Mouse (Mus musculus) heart, embryonic 10.5 days (tissue): ENCODE data around the gene Soat1. TPM values are rescaled to one million over a fixed set of nuclear protein-coding genes. Genes with fewer than 3 reads are reported as not detected.
A peak's percentile ranks its signal among the peaks of the same experiment; 100 is the strongest.

ENCODE experiments used
- DNase-seq: peaks from one replicate; pipeline ENCODE4 v3.0.0-alpha.2; 2017; ENCODE audit warnings: low spot score
- H3K27ac ChIP-seq: fragments of 300-500 bp; sonication (generic); 2 replicates; pipeline ENCODE4 v1.5.1; 2016; ENCODE audit warnings: mild to moderate bottlenecking
- H3K27me3 ChIP-seq: fragments of 300-500 bp; sonication (generic); 2 replicates; pipeline ENCODE4 v1.6.1; 2016; ENCODE audit warnings: mild to moderate bottlenecking; ENCODE audit not compliant: poor library complexity, insufficient read depth, severe bottlenecking
- H3K36me3 ChIP-seq: fragments of 300-500 bp; sonication (generic); 2 replicates; pipeline ENCODE4 v1.6.1; 2016; ENCODE audit warnings: mild to moderate bottlenecking, moderate library complexity
- H3K4me1 ChIP-seq: fragments of 300-500 bp; sonication (generic); 2 replicates; pipeline ENCODE4 v1.6.1; 2016; ENCODE audit warnings: mild to moderate bottlenecking
- H3K4me3 ChIP-seq: fragments of 300-500 bp; sonication (generic); 2 replicates; pipeline ENCODE4 v1.5.1; 2016; ENCODE audit warnings: mild to moderate bottlenecking, moderate library complexity
- H3K9me3 ChIP-seq: fragments of 300-500 bp; sonication (generic); 2 replicates; pipeline ENCODE4 v1.6.1; 2016; ENCODE audit warnings: mild to moderate bottlenecking, moderate library complexity
- WGBS: fragments of 180-500 bp; shearing (Covaris S2); methylation state at CpG from one replicate; pipeline ENCODE4 v1.1.7; 2016; 5-methylcytosine and 5-hydroxymethylcytosine counted together
- polyA plus RNA-seq: library from polyadenylated mRNA; unstranded; fragments of >200 nt; fragmentation: Nextera tagmentation; extraction: Ambion mirVana; gene quantifications from 2 replicates; pipeline ENCODE4 v1.2.1, GENCODE M21; 2016

The Soat1 gene
- polyA plus RNA-seq, 1 experiment from 2014 or later = 60.6 TPM

- DNase-seq = no peak
- H3K4me3 ChIP-seq = no peak overlapping the region
- H3K9me3 ChIP-seq = no peaks in the 10 kb centered on the region
- no peaks in the 10 kb centered on the region for H3K36me3 ChIP-seq
- H3K27me3 ChIP-seq = no peaks in the 10 kb centered on the region
- WGBS = 51% methylated on average over 7 of the region's 7 CpGs
- no peak overlapping the region for H3K27ac ChIP-seq
- H3K4me1 ChIP-seq = peaks cover 12% of the 10 kb centered on the region
Observed at GRCm38 (mm10) chr1:156476535-156476934, 2.4 kb upstream of the Soat1 start.

GRCm38 (mm10) chr1:156476016-156476415, 1.9 kb upstream of the Soat1 start:
- Histone ChIP-seq H3K4me1 (peaks cover 13% of the 10 kb centered on the region), H3K36me3 (no peaks in the 10 kb centered on the region), H3K9me3 (no peaks in the 10 kb centered on the region), H3K4me3 (no peak overlapping the region), H3K27me3 (no peaks in the 10 kb centered on the region), H3K27ac (no peak overlapping the region)
- 40% methylated on average over 2 of the region's 2 CpGs for WGBS
- no peak for DNase-seq

DNA sequence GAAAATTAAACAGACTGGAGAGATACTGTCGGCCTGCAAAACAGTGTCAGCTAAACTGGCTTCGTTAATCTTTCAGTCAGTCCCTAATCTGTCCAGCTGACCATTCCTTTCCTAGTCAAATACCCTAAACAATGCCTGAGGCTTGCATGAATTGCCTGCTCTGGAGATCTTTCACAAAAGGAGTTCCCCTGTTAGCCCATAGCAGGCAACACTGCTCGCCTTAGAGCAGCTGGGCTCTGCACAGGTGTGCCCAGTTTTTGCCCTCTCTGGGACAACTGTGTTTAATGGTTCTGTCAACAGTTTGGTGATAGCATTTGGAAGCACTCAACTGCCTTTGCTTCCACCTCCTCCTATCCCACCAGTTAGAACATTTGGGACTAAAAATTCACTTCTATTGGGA, 723 bp upstream of the Soat1 start:
- Histone ChIP-seq H3K4me3 (no peak overlapping the region), H3K9me3 (no peaks in the 10 kb centered on the region), H3K4me1 (peaks cover 17% of the 10 kb centered on the region), H3K27ac (0 out of 2 replicates have a peak overlapping the region, but pooled peaks have one; percentile 18), H3K27me3 (no peaks in the 10 kb centered on the region), H3K36me3 (peaks cover 2% of the 10 kb centered on the region; the same call in 1 of the 2 replicates)
- WGBS = 47% methylated on average over 3 of the region's 3 CpGs
- no peak for DNase-seq

DNA sequence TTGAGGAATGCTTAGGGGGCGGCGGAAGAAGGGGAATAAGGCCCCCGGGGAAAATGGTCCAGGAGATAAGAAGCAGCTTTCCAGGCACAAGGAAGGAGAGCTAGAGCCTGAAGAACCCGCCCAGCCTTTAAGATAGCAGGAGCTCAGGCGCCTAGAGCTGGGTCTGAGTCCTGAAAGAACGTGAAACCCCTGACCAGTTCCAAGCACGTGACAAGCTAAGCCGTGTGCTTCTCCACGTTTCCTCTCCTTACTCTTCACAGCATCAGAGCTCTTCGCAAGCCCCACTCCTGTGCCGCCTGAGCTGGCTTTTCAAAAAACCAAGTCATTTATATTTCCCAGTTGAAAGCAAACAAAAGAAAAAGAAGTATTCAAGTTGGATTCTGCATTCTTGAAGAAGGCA, 1.1 kb downstream of the Soat1 start:
- H3K27ac ChIP-seq = peak overlapping the region; percentile 80
- 3% methylated on average over 11 of the region's 11 CpGs for WGBS

GRCm38 (mm10) chr1:156471955-156472354, 2.2 kb downstream of the Soat1 start:
- peak overlapping the region; percentile 32; the same call in 1 of the 2 replicates for H3K27ac ChIP-seq
- 81% methylated on average over 7 of the region's 7 CpGs for WGBS
- DNase-seq = no peak
- no peaks in the 10 kb centered on the region for H3K27me3 ChIP-seq
- 0 out of 2 replicates have a peak, but pooled peaks cover 2% of the 10 kb centered on the region for H3K9me3 ChIP-seq
- peaks cover 27% of the 10 kb centered on the region for H3K4me1 ChIP-seq
- H3K36me3 ChIP-seq = peaks cover 14% of the 10 kb centered on the region
- peak overlapping the region; percentile 92; the same call in 1 of the 2 replicates for H3K4me3 ChIP-seq

More for the DNA sequence above, 1.1 kb downstream of the Soat1 start:
- peak; percentile 89 for DNase-seq
- H3K4me3 ChIP-seq = peak overlapping the region; percentile 92
- H3K27me3 ChIP-seq = no peaks in the 10 kb centered on the region
- H3K4me1 ChIP-seq = peaks cover 23% of the 10 kb centered on the region
- H3K9me3 ChIP-seq = 0 out of 2 replicates have a peak, but pooled peaks cover 2% of the 10 kb centered on the region
- peaks cover 12% of the 10 kb centered on the region for H3K36me3 ChIP-seq

GRCm38 (mm10) chr1:156471071-156471470, 3.1 kb downstream of the Soat1 start:
- no peak overlapping the region for H3K27ac ChIP-seq
- H3K9me3 ChIP-seq = 0 out of 2 replicates have a peak, but pooled peaks cover 2% of the 10 kb centered on the region
- H3K4me3 ChIP-seq = no peak overlapping the region
- H3K27me3 ChIP-seq = no peaks in the 10 kb centered on the region
- peaks cover 23% of the 10 kb centered on the region for H3K36me3 ChIP-seq
- WGBS = 77% methylated on average over 3 of the region's 3 CpGs
- DNase-seq = no peak
- peaks cover 27% of the 10 kb centered on the region for H3K4me1 ChIP-seq

- Histone ChIP-seq H3K4me1 (peaks cover 27% of the 10 kb centered on the region), H3K27ac (no peak overlapping the region), H3K4me3 (no peak overlapping the region), H3K36me3 (peaks cover 28% of the 10 kb centered on the region), H3K27me3 (no peaks in the 10 kb centered on the region), H3K9me3 (0 out of 2 replicates have a peak, but pooled peaks cover 2% of the 10 kb centered on the region)
- 60% methylated on average over 7 of the region's 7 CpGs for WGBS
- DNase-seq = no peak
Observed at GRCm38 (mm10) chr1:156470557-156470956, 3.6 kb downstream of the Soat1 start.

GRCm38 (mm10) chr1:156468576-156468975, 5.6 kb downstream of the Soat1 start:
- WGBS = 71% methylated on average over 3 of the region's 3 CpGs
- Histone ChIP-seq H3K9me3 (0 out of 2 replicates have a peak, but pooled peaks cover 2% of the 10 kb centered on the region), H3K4me1 (peaks cover 24% of the 10 kb centered on the region), H3K27ac (no peak overlapping the region), H3K4me3 (no peak overlapping the region), H3K36me3 (peaks cover 40% of the 10 kb centered on the region), H3K27me3 (no peaks in the 10 kb centered on the region)
- no peak for DNase-seq

DNA sequence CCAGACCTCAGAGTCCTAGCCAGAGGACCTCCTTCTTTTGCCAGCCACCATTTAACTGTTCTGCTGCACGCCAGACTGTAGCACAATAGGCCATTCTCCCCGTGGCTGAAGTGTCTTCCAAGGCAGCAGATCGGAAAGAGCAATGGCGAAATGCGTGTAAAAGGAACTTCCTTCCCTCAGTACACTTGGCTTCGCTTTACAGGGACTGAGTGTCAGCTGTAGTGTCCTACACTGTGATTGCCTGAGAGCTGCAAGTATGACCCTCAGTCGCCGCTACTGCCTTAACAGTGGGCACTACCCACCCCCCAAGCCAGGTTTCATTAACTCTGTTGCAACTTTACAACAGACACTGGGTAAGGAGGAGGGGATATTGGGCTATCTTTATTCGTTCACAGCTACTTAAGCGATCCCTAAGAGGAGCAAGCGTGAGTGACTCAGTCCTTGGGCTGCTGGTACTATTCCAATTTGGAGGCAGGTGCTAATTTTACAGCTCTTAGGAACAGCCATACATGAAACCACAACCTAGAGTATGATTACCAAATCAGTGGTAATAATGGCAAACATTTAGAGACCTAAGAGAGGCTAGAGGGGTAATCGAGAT, 6.4 kb downstream of the Soat1 start:
- Histone ChIP-seq H3K27ac (no peak overlapping the region), H3K9me3 (0 out of 2 replicates have a peak, but pooled peaks cover 2% of the 10 kb centered on the region), H3K36me3 (peaks cover 44% of the 10 kb centered on the region), H3K4me3 (no peak overlapping the region), H3K27me3 (no peaks in the 10 kb centered on the region), H3K4me1 (peaks cover 22% of the 10 kb centered on the region)
- 82% methylated on average over 12 of the region's 12 CpGs for WGBS
- DNase-seq = no peak

DNA sequence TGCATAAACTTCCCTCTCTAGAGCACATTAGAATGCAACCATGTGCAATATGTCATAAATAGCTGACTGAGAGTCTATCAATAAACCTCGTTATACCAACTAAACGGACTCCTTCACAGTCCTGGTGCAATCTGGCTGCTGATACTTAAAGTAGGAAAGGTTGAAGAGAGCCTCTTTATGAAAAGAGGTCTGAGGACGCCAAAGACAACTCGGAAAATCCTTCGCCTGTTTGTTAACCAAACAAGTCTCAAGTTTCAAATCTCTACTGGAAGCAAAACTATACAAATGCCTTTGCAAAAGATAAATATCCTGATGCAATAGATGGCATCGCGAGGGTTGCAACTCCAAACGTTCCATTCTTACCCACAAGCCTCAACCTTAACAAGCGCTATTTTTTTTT, 9.2 kb downstream of the Soat1 start:
- WGBS = 84% methylated on average over 9 of the region's 9 CpGs
- H3K4me3 ChIP-seq = no peak overlapping the region
- 0 out of 2 replicates have a peak, but pooled peaks cover 2% of the 10 kb centered on the region for H3K9me3 ChIP-seq
- no peak overlapping the region for H3K27ac ChIP-seq
- peaks cover 20% of the 10 kb centered on the region for H3K4me1 ChIP-seq
- peaks cover 43% of the 10 kb centered on the region for H3K36me3 ChIP-seq
- no peak for DNase-seq
- H3K27me3 ChIP-seq = no peaks in the 10 kb centered on the region

DNA sequence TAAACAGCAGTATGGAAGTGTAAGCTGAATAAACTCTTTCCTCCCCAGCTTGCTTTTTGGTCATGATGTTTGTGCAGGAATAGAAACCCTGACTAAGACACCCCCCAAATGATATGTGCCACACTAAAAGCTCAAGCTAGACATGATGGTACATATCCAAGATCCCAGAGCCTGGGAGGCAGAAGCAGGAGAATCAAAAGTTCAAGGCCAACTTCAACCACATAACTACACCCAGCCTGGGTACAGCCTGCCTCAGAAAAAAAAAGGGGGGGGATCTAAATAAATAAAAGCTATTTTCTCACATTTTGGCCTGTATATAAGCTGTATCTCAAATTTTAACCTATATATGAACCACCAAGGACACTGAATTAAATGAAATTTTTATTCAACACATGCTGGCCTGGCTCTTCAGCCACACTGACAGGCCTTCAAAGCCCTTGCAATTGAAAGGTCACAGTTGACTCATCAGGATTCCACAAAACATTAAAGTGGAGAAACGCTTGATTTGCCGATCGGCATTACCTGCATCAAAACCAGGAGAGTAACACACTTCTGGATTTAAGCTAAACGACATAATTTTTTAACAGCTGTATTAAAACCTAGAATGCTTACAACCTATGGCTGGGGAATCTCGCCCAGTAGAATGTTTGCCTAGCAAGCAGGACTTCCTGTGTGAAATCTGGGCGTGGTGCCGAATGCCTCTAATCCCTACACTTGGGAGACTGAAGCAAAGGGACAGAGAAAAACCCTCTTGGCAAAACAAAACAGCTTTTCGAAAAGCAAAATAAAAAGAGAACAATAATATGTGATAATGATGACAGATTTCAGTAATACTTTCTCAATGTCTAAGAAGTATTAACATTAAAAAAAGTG, 9.9 kb downstream of the Soat1 start:
- no peak overlapping the region for H3K4me3 ChIP-seq
- peaks cover 36% of the 10 kb centered on the region for H3K36me3 ChIP-seq
- H3K27ac ChIP-seq = no peak overlapping the region
- peaks cover 27% of the 10 kb centered on the region for H3K4me1 ChIP-seq
- no peaks in the 10 kb centered on the region for H3K9me3 ChIP-seq
- DNase-seq = no peak
- H3K27me3 ChIP-seq = no peaks in the 10 kb centered on the region
- WGBS = 83% methylated on average over 8 of the region's 8 CpGs

DNA sequence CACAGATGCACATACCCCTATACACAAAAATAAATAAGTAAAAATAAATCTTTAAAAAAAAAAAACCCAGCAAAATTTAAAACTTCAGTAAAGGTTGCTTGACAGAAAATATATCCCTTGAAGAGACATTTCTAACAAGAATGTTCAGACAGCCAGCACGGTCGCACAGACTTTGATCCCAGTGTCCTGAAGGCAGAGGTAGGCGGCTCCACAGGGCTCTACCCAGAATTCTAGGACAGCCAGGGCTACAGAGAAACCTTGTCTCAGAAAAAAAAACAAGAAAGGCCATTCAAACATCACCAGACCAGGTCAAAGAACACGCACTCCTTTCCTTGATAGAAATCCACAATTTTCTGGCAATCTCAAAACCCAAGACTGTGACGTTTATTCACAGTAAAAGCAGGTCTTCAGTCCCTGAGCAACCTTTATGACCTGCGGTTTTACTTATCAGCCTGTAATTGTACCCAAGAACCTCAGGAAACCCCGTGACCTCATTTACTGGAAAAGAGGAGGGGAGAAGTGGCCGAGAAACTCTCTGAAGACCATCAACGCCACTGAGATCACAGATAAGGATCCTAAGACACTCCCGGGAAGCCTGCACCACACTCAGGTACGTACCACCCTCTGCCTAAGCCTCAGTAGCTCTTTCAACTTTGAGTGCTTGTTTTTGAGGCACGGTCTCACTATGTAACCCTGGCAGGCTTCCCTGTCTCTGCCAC, 11.7 kb downstream of the Soat1 start:
- H3K9me3 ChIP-seq = no peaks in the 10 kb centered on the region

More for the DNA sequence above, 11.7 kb downstream of the Soat1 start:
- DNase-seq = no peak
- H3K27me3 ChIP-seq = no peaks in the 10 kb centered on the region
- no peak overlapping the region for H3K4me3 ChIP-seq
- H3K4me1 ChIP-seq = peaks cover 17% of the 10 kb centered on the region
- WGBS = 52% methylated on average over 12 of the region's 12 CpGs
- no peak overlapping the region for H3K27ac ChIP-seq
- peaks cover 30% of the 10 kb centered on the region for H3K36me3 ChIP-seq
